Mouse (Mus musculus): Measurements from ENCODE around the gene Lclat1. TPM values are rescaled to one million over a fixed set of nuclear protein-coding genes. Genes with fewer than 3 reads are reported as not detected.

The Lclat1 gene
- polyA plus RNA-seq, 1 experiment from 2014 or later, result 9.2 TPM

DNA sequence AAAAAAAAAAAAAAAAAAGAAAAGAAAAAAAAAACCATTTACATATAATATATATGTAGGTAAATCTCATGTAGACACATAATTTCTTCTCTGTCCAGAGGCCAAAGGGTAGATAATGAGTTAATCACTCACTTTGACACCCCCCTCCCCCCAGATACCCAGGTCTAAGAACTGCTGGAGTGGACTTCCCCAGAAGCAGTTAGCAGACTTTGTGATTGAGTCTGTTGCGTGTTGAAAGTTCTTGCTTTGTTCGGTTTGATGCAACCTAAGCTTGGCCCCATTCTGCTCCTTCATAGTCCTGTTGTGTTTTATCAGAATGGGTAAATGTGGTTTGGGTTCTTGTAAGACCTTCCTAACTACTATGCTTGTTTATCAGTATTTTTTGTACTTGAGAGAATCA is 45.9 kb downstream of the Lclat1 start:
- no peak for ATAC-seq (ENCODE audit: insufficient number of reproducible peaks, low FRiP score, low TSS enrichment, low read depth)
- no peak overlapping the region for H3K9ac ChIP-seq
- no peaks in the 10 kb centered on the region for H3K9me3 ChIP-seq
- 95% methylated on average over 2 of the region's 2 CpGs for WGBS
- H3K36me3 ChIP-seq, result no peaks in the 10 kb centered on the region; the same call in 1 of the 2 replicates
- H3K4me1 ChIP-seq, result no peaks in the 10 kb centered on the region
- H3K4me3 ChIP-seq, result no peak overlapping the region
- no peaks in the 10 kb centered on the region for H3K27me3 ChIP-seq
- H3K27ac ChIP-seq, result no peak overlapping the region
- H3K4me2 ChIP-seq, result no peak overlapping the region

DNA sequence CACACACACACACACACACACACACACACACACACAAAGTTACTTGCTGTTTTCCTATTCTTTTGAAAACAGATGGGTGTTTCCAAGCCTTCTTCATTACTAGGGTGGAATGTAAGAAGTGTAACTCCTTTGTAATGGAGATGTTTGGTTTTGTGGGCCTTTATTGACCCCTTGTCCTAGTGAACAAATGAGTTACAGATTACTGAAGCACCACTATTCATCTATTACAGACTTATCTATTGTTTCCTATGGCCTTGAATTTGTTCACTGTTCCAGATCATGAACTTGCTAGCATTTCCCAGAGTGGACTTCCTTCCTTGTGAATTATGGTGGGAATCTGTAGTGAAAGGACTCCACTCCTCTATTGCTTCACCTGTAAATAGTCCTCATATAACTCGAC is 48.8 kb downstream of the Lclat1 start:
- no peak overlapping the region for H3K27ac ChIP-seq
- H3K4me1 ChIP-seq, result no peaks in the 10 kb centered on the region
- no peak for ATAC-seq (ENCODE audit: insufficient number of reproducible peaks, low FRiP score, low TSS enrichment, low read depth)
- no peak overlapping the region for H3K4me3 ChIP-seq
- H3K36me3 ChIP-seq, result no peaks in the 10 kb centered on the region; the same call in 1 of the 2 replicates
- no peak overlapping the region for H3K9ac ChIP-seq
- no peak overlapping the region for H3K4me2 ChIP-seq
- 81% methylated on average over 1 of the region's 1 CpGs for WGBS
- H3K9me3 ChIP-seq, result no peaks in the 10 kb centered on the region
- H3K27me3 ChIP-seq, result no peaks in the 10 kb centered on the region

DNA sequence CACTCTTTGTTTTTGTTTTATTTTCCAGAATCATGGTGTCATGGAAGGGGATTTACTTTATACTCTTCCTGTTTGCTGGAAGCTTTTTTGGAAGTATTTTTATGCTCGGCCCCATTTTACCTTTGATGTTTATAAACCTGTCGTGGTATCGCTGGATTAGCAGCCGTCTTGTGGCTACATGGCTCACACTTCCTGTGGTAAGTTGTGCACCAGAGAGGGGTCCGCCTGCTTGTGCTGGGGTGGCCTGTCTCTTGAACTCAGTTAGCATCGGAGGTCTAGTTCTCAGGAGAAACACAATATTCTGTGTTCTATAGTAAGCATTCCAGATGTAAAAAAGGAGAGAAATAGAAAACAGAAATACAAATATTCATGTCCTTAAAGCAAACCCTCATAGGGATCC is 54.0 kb downstream of the Lclat1 start:
- Histone ChIP-seq H3K4me3 (no peak overlapping the region), H3K4me2 (no peak overlapping the region), H3K9me3 (no peaks in the 10 kb centered on the region), H3K27me3 (no peaks in the 10 kb centered on the region), H3K36me3 (0 out of 2 replicates have a peak, but pooled peaks cover 7% of the 10 kb centered on the region), H3K4me1 (peaks cover 2% of the 10 kb centered on the region; the same call in 1 of the 2 replicates), H3K9ac (no peak overlapping the region), H3K27ac (no peak overlapping the region)
- ATAC-seq (ENCODE audit: insufficient number of reproducible peaks, low FRiP score, low TSS enrichment, low read depth), result no peak
- whole genome bisulfite sequencing, result 56% methylated on average over 6 of the region's 6 CpGs

DNA sequence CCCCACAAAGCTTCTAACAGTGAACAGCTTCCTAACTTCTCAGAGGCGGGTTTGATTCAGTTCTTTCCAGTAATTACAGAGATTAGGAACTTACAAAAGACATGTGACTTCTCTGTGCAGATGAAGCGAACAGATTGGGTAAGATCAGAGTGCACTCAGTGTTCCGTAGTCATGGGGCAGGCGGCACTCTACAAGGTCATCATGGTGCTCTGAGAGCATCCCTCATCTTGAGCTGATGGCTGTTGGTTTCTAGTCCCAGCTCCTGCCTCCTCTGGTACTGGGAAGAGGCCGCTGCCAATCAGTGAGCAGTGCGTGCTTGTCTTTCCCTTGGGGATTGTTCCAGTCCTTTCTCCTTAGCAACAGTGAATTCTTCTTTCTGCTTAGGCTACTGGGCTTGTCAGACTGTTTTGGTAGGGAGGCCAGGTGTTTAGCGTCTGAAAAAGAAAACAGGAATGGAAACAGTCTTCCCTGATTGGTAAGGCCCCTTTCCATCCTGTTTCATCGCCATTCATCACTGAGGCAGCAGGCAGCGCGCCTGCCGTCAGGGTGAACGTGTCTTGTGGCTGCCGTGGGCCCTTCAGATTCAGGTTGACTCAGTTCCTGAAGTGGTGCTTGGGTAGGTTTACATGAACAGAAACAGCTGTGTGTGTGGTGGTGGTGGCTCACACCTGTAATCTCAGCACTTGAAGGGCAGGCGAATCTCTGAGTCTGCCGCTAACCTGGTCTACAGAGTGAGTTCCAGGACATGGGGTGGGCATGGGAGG is 54.8 kb downstream of the Lclat1 start:
- Histone ChIP-seq H3K4me1 (peaks cover 2% of the 10 kb centered on the region; the same call in 1 of the 2 replicates), H3K4me2 (no peak overlapping the region), H3K27me3 (no peaks in the 10 kb centered on the region), H3K36me3 (0 out of 2 replicates have a peak, but pooled peaks cover 7% of the 10 kb centered on the region), H3K4me3 (no peak overlapping the region), H3K27ac (no peak overlapping the region), H3K9ac (no peak overlapping the region), H3K9me3 (no peaks in the 10 kb centered on the region)
- WGBS, result 85% methylated on average over 15 of the region's 15 CpGs
- ATAC-seq (ENCODE audit: insufficient number of reproducible peaks, low FRiP score, low TSS enrichment, low read depth), result no peak

DNA sequence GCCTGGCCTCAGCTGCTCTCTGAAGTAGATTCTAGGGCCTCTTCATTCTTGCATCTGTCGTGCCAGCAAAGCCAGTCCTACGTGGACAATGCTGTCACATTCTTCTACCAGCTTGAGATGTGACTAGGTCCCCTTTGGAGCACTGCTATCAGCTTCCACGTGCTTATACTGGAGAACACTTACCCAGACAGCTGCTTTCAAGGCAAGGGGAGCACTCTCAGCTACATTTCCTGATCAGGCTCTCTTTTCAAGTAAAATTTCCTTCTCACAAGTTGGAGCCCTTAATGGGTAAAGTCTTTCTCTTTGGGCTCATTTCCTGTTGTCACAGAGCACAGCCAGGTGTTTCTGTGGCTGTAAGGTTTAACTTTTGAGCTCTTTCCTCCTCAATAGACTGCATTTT is 55.8 kb downstream of the Lclat1 start:
- 55% methylated on average over 3 of the region's 3 CpGs for WGBS
- Histone ChIP-seq H3K9me3 (no peaks in the 10 kb centered on the region), H3K9ac (no peak overlapping the region), H3K4me1 (peaks cover 2% of the 10 kb centered on the region; the same call in 1 of the 2 replicates), H3K36me3 (0 out of 2 replicates have a peak, but pooled peaks cover 7% of the 10 kb centered on the region), H3K27ac (no peak overlapping the region), H3K4me2 (no peak overlapping the region), H3K4me3 (no peak overlapping the region), H3K27me3 (no peaks in the 10 kb centered on the region)
- no peak for ATAC-seq (ENCODE audit: insufficient number of reproducible peaks, low FRiP score, low TSS enrichment, low read depth)

DNA sequence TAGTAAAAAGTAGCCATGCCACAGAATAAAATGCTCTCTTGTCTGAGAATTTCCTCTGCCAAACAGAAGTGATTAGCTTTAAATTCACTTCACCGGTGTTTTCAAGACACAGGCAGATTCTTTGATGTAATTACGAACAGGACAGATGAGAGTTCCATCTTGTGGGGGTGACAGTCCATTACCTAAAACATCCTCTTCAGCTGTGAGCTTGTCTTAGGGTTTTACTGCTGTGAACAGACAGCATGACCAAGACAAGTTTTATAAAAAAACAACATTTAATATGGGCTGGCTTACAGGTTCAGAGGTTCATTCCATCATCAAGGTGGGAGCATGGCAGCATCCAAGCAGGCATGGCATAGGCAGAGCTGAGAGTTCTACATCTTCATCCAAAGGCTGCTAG is 56.3 kb downstream of the Lclat1 start:
- WGBS, result 74% methylated on average over 2 of the region's 2 CpGs
- H3K36me3 ChIP-seq, result 0 out of 2 replicates have a peak, but pooled peaks cover 7% of the 10 kb centered on the region
- H3K27ac ChIP-seq, result no peak overlapping the region
- no peaks in the 10 kb centered on the region for H3K27me3 ChIP-seq
- ATAC-seq (ENCODE audit: insufficient number of reproducible peaks, low FRiP score, low TSS enrichment, low read depth), result no peak
- no peak overlapping the region for H3K4me3 ChIP-seq
- H3K9ac ChIP-seq, result no peak overlapping the region
- no peak overlapping the region for H3K4me2 ChIP-seq
- peaks cover 2% of the 10 kb centered on the region; the same call in 1 of the 2 replicates for H3K4me1 ChIP-seq
- no peaks in the 10 kb centered on the region for H3K9me3 ChIP-seq

DNA sequence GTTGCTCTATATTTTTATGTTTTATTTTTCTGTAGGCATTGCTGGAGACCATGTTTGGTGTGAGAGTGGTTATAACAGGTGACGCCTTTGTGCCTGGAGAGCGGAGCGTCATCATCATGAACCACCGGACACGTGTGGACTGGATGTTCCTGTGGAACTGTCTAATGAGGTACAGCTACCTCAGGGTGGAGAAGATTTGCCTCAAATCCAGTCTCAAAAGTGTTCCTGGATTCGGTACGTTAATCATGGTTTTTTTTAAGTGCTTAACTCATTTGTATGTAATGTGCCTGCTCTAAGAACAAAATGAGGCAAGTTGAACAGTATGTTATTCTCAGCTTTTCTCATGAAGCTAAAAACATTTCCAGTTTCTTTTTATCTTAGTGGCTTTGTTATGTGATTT is 61.7 kb downstream of the Lclat1 start:
- no peak overlapping the region for H3K4me2 ChIP-seq
- 0 out of 2 replicates have a peak, but pooled peaks cover 7% of the 10 kb centered on the region for H3K36me3 ChIP-seq
- ATAC-seq (ENCODE audit: insufficient number of reproducible peaks, low FRiP score, low TSS enrichment, low read depth), result no peak

DNA sequence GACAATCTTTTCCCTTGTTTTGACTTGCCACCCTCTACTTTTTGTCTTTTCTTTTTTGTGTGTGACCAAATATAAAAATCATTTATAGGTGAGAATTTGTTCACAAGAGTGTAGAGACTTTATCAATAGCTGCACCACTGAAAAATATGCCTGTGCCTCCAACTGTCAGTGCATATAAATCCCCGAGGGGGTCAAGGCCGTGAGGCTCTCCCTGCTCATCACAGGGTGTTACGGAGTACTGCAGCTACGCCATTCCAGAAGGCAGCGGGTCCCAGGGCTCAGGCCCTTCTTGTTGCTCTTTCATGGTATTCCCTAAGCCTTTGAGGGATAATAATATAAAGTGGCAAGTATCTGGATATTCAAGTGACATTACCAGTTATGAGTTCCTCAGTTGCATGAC is 62.4 kb downstream of the Lclat1 start:
- ATAC-seq (ENCODE audit: insufficient number of reproducible peaks, low FRiP score, low TSS enrichment, low read depth), result no peak

More for the DNA sequence above, 61.7 kb downstream of the Lclat1 start:
- no peak overlapping the region for H3K27ac ChIP-seq
- no peaks in the 10 kb centered on the region for H3K9me3 ChIP-seq
- no peak overlapping the region for H3K4me3 ChIP-seq
- H3K4me1 ChIP-seq, result peaks cover 6% of the 10 kb centered on the region; the same call in 1 of the 2 replicates
- H3K27me3 ChIP-seq, result no peaks in the 10 kb centered on the region
- WGBS, result 82% methylated on average over 7 of the region's 7 CpGs
- H3K9ac ChIP-seq, result no peak overlapping the region

DNA sequence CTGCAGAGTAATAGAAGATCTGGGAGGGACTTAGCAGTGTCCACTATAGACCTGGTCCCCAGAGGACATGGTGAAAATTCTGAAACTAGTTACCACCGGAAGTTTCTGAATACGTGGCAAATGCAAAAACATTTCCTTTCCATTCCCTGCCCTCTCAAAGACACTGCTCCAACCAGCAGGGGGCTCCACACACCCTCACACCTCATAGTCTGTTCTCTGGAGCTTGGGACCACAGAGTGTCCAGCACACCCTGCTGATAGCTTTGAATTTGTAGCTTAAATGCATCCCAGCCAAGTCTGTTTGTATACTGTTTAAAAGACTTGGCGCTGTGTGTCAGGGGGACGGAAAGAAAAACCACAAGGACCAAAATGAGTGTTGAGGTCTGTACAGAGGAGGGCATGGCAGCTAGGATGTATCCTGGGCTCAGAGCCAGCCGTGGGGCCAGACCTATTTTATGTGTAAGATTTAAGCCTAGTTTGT is 66.3 kb downstream of the Lclat1 start:
- Histone ChIP-seq H3K9me3 (no peaks in the 10 kb centered on the region), H3K27ac (peak overlapping the region; percentile 8; the same call in 1 of the 2 replicates), H3K4me2 (no peak overlapping the region), H3K9ac (no peak overlapping the region), H3K36me3 (0 out of 2 replicates have a peak, but pooled peaks cover 2% of the 10 kb centered on the region), H3K4me1 (peaks cover 13% of the 10 kb centered on the region; the same call in 1 of the 2 replicates), H3K4me3 (no peak overlapping the region), H3K27me3 (no peaks in the 10 kb centered on the region)
- peak; percentile 74; the same call in 1 of the 2 replicates for ATAC-seq (ENCODE audit: insufficient number of reproducible peaks, low FRiP score, low TSS enrichment, low read depth)
- 28% methylated on average over 5 of the region's 5 CpGs for WGBS

More for the DNA sequence above, 62.4 kb downstream of the Lclat1 start:
- Histone ChIP-seq H3K36me3 (0 out of 2 replicates have a peak, but pooled peaks cover 2% of the 10 kb centered on the region), H3K9me3 (no peaks in the 10 kb centered on the region), H3K4me3 (no peak overlapping the region), H3K27ac (no peak overlapping the region), H3K4me2 (no peak overlapping the region), H3K27me3 (no peaks in the 10 kb centered on the region), H3K4me1 (peaks cover 11% of the 10 kb centered on the region; the same call in 1 of the 2 replicates), H3K9ac (no peak overlapping the region)
- WGBS, result 89% methylated on average over 5 of the region's 5 CpGs

DNA sequence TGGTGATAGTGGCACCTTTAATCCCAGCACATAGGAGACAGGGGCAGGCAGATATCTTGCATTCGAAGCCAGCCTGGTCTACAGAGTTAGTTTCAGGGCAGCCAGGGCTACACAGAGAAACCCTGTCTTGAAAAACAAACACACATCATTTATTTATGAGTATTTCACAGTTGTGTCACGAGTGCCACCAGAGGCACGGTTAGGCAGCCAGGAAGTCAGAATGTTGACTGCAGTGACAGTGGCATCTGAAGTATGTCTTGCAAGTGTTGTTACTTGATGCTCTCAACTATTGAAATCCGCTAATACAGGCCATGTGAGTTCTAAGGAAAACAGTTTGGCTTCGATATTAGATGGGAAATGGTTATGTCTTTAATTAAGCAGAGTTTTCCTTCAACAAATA is 67.9 kb downstream of the Lclat1 start:
- no peak for ATAC-seq (ENCODE audit: insufficient number of reproducible peaks, low FRiP score, low TSS enrichment, low read depth)
- H3K4me1 ChIP-seq, result peaks cover 13% of the 10 kb centered on the region; the same call in 1 of the 2 replicates
- no peak overlapping the region for H3K4me2 ChIP-seq
- no peak overlapping the region for H3K4me3 ChIP-seq
- no peaks in the 10 kb centered on the region for H3K27me3 ChIP-seq
- H3K27ac ChIP-seq, result no peak overlapping the region
- no peak overlapping the region for H3K9ac ChIP-seq
- H3K36me3 ChIP-seq, result no peaks in the 10 kb centered on the region
- no peaks in the 10 kb centered on the region for H3K9me3 ChIP-seq
- WGBS, result 58% methylated on average over 5 of the region's 5 CpGs

DNA sequence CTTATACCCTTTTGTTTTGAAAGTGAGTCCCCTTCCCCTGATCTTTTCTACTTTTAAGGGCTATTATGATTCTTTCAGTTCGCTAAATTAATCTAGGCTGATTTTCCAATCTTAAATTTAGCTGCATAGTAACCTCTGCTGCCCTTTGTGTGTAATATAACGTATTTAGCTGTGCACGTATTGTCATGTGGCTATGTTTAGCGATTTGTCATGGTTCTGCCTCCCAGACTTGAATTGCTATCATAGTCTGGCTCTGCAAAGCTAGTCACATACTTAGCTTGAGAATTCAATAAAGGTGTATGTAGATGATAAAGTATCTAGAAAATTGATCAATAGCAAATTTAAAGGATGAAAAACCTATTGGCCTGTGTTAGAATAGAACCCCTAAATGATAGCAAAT is 69.3 kb downstream of the Lclat1 start:
- Histone ChIP-seq H3K9ac (no peak overlapping the region), H3K9me3 (no peaks in the 10 kb centered on the region), H3K36me3 (no peaks in the 10 kb centered on the region), H3K27ac (no peak overlapping the region), H3K4me2 (no peak overlapping the region), H3K4me3 (no peak overlapping the region), H3K4me1 (peaks cover 13% of the 10 kb centered on the region; the same call in 1 of the 2 replicates), H3K27me3 (no peaks in the 10 kb centered on the region)
- no peak for ATAC-seq (ENCODE audit: insufficient number of reproducible peaks, low FRiP score, low TSS enrichment, low read depth)
- WGBS, result 88% methylated on average over 4 of the region's 4 CpGs

DNA sequence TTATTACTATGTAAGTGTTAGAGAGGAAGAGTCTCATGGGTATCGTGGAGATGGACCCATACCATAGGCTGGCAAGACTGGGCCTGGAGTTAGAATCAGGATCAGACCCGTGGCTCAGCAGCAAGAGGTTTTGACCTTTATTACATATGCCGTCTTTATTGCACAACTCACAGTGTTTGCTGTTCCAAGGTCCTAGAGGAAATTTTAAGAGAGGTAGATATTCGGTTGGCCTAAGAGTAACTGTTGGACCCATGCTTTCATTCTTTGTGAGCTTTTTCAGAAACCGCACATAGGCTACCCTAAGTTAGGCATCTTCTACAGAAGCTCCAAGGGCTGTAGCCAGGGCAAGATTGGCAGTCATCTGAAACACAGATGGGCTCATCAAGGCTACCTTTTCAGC is 79.1 kb downstream of the Lclat1 start:
- no peak for ATAC-seq (ENCODE audit: insufficient number of reproducible peaks, low FRiP score, low TSS enrichment, low read depth)
- Histone ChIP-seq H3K9ac (no peak overlapping the region), H3K9me3 (no peaks in the 10 kb centered on the region), H3K27me3 (no peaks in the 10 kb centered on the region), H3K27ac (no peak overlapping the region), H3K4me3 (no peak overlapping the region), H3K4me1 (no peaks in the 10 kb centered on the region), H3K36me3 (0 out of 2 replicates have a peak, but pooled peaks cover 5% of the 10 kb centered on the region), H3K4me2 (no peak overlapping the region)
- WGBS, result 86% methylated on average over 5 of the region's 5 CpGs

All from limb, embryonic 15.5 days (tissue).